Mouse (Mus musculus): ENCODE measurements at regions not wholly inside any gene's neighbourhood (a gene's known extent, or its start where the extent isn't known, plus 50 kb on each side); places are given as distances from the start of the nearest gene placed in this dataset.

GRCm38 (mm10) chr15:36934801-36935200, 72.8 kb downstream of the Zfp706 start:
- no peak for TF ChIP-seq CTCF (IDR thresholded peaks at IDR 0.05; ENCODE audit: low read depth, low read length)
- TF ChIP-seq TAL1 (conservative IDR thresholded peaks at IDR 0.05; ENCODE audit: low read depth, low read length) = no peak
- TF ChIP-seq GATA1 (IDR thresholded peaks at IDR 0.05; ENCODE audit: borderline replicate concordance, low read length) = no peak
- no peak for TF ChIP-seq POLR2AphosphoS5 (IDR thresholded peaks at IDR 0.05; ENCODE audit: insufficient replicate concordance, low read depth, low read length)
- no peak for TF ChIP-seq GATA2 (IDR thresholded peaks at IDR 0.05; ENCODE audit: borderline replicate concordance, low read depth, low read length)
